Mouse (Mus musculus) mammary gland, adult 2 months (tissue): ENCODE results near the gene Arid4a. TPM values are rescaled to one million over a fixed set of nuclear protein-coding genes. Genes with fewer than 3 reads are reported as not detected.

Experiments
- polyA plus RNA-seq: library from polyadenylated mRNA; depleted of rRNA; stranded (reverse); fragments of >200 nt; gene quantifications from 2 replicates; pipeline ENCODE4 v1.2.3, GENCODE M21; 2012; ENCODE audit warnings: low replicate concordance; rRNA removed

Arid4a gene
- polyA plus RNA-seq, result 3.2 and 3.6 TPM in 2 replicates

GRCm38 (mm10) chr12:71015363-71016210, at the start of gene Arid4a:
Gene Arid4a, plus strand, starts transcription at chr12:71015990.

GRCm38 (mm10) chr12:70974441-70975266, 41.1 kb upstream of the Arid4a start, which contains the start of gene Psma3:
Gene Psma3, plus strand, starts transcription at chr12:70974621.

GRCm38 (mm10) chr12:71111331-71111730, 95.5 kb downstream of the Arid4a start, which contains the start of gene Tomm20l:
Gene Tomm20l, plus strand, starts transcription at chr12:71111428.

GRCm38 (mm10) chr12:71136130-71136973, 120.6 kb downstream of the Arid4a start, which contains the start of the genes Timm9 and 2700049A03Rik:
Gene Timm9, minus strand, starts transcription at chr12:71136684.
Gene 2700049A03Rik, plus strand, starts transcription at chr12:71136848.

Other genes with a start within 250 kb of the Arid4a start
- 20.9 and 27.8 TPM in 2 replicates for gene Frmd6, start 190.5 kb upstream of the Arid4a start, polyA plus RNA-seq
- gene Actr10, start 78.1 kb upstream of the Arid4a start, polyA plus RNA-seq, result 15.0 and 37.5 TPM in 2 replicates
- 10.9 and 38.9 TPM in 2 replicates for gene Psma3, start 41.4 kb upstream of the Arid4a start, polyA plus RNA-seq
- gene Tomm20l, start 95.4 kb downstream of the Arid4a start, polyA plus RNA-seq, result not detected in 2 replicates
- gene Timm9, start 120.7 kb downstream of the Arid4a start, polyA plus RNA-seq, result 9.4 and 11.7 TPM in 2 replicates
- gene 2700049A03Rik, start 120.9 kb downstream of the Arid4a start, polyA plus RNA-seq, result 1.8 and 2.8 TPM in 2 replicates